Mouse (Mus musculus) lung, postnatal 14 days (tissue): ENCODE measurements around the gene Sorcs1.

Source experiments
- DNase-seq: peaks from one replicate; pipeline ENCODE4 v3.0.0; 2021

Sorcs1 gene

GRCm38 (mm10) chr19:50410561-50410960 lies 267.9 kb downstream of the Sorcs1 start:
- no peak for DNase-seq

- no peak for DNase-seq
Measured at GRCm38 (mm10) chr19:50398341-50398740, 280.1 kb downstream of the Sorcs1 start.

- no peak for DNase-seq
Measured at GRCm38 (mm10) chr19:50395731-50396130, 282.7 kb downstream of the Sorcs1 start.

- DNase-seq = no peak
Measured at GRCm38 (mm10) chr19:50394101-50394500, 284.3 kb downstream of the Sorcs1 start.

GRCm38 (mm10) chr19:50389925-50390552 lies 288.4 kb downstream of the Sorcs1 start:
- no peak for DNase-seq

GRCm38 (mm10) chr19:50378901-50379300 lies 299.5 kb downstream of the Sorcs1 start:
- no peak for DNase-seq

- peak; percentile 23 for DNase-seq
Measured at GRCm38 (mm10) chr19:50374751-50375150, 303.7 kb downstream of the Sorcs1 start.

- DNase-seq = no peak
Measured at GRCm38 (mm10) chr19:50366446-50366845, 312.0 kb downstream of the Sorcs1 start.

GRCm38 (mm10) chr19:50362655-50363500 lies 315.6 kb downstream of the Sorcs1 start:
- DNase-seq = no peak

GRCm38 (mm10) chr19:50358561-50358960 lies 319.9 kb downstream of the Sorcs1 start:
- DNase-seq = no peak

GRCm38 (mm10) chr19:50339211-50339610 lies 339.2 kb downstream of the Sorcs1 start:
- no peak for DNase-seq

GRCm38 (mm10) chr19:50336751-50337150 lies 341.7 kb downstream of the Sorcs1 start:
- no peak for DNase-seq

GRCm38 (mm10) chr19:50331136-50331535 lies 347.3 kb downstream of the Sorcs1 start:
- no peak for DNase-seq

- no peak for DNase-seq
Measured at GRCm38 (mm10) chr19:50327804-50328203, 350.6 kb downstream of the Sorcs1 start.

- DNase-seq = no peak
Measured at GRCm38 (mm10) chr19:50326151-50326550, 352.3 kb downstream of the Sorcs1 start.

- no peak for DNase-seq
Measured at GRCm38 (mm10) chr19:50325686-50326085, 352.8 kb downstream of the Sorcs1 start.

- no peak for DNase-seq
Measured at GRCm38 (mm10) chr19:50307046-50307445, 371.4 kb downstream of the Sorcs1 start.

GRCm38 (mm10) chr19:50294205-50294604 lies 384.2 kb downstream of the Sorcs1 start:
- no peak for DNase-seq

- peak; percentile 2 for DNase-seq
Measured at GRCm38 (mm10) chr19:50264450-50264849, 414.0 kb downstream of the Sorcs1 start.

GRCm38 (mm10) chr19:50258718-50259413 lies 419.6 kb downstream of the Sorcs1 start:
- DNase-seq = peak; percentile 42

GRCm38 (mm10) chr19:50220476-50220875 lies 458.0 kb downstream of the Sorcs1 start:
- DNase-seq = no peak

- no peak for DNase-seq
Measured at GRCm38 (mm10) chr19:50214466-50215228, 463.8 kb downstream of the Sorcs1 start.

- no peak for DNase-seq
Measured at GRCm38 (mm10) chr19:50210456-50210855, 468.0 kb downstream of the Sorcs1 start.
